Mouse (Mus musculus) hindbrain, embryonic 14.5 days (tissue): ENCODE data around the gene Nhp2. TPM values are rescaled to one million over a fixed set of nuclear protein-coding genes. Genes with fewer than 3 reads are reported as not detected.

ENCODE experiments used
- ATAC-seq: fragments of 200-750 bp; cut with Nextera tagmentation; 2 replicates; pipeline ENCODE4 v1.8.0; 2017; ENCODE audit warnings: moderate number of reproducible peaks, mild to moderate bottlenecking, moderate TSS enrichment, moderate library complexity; ENCODE audit not compliant: low FRiP score
- DNase-seq: peaks from one replicate; pipeline ENCODE4 v3.0.0-alpha.2; 2015; ENCODE audit warnings: low spot score
- H3K27ac ChIP-seq: fragments of 300-500 bp; sonication (generic); 2 replicates; pipeline ENCODE4 v1.5.1; 2014; ENCODE audit warnings: mild to moderate bottlenecking, moderate library complexity
- H3K27me3 ChIP-seq: fragments of 300-500 bp; sonication (generic); 2 replicates; pipeline ENCODE4 v1.6.1; 2014; ENCODE audit warnings: mild to moderate bottlenecking, low read length, mixed read lengths; ENCODE audit not compliant: control insufficient read depth, insufficient read depth
- H3K36me3 ChIP-seq: fragments of 300-500 bp; sonication (generic); replicated peaks from 2 replicates; pipeline ENCODE4 v1.6.1; 2014; ENCODE audit not compliant: control insufficient read depth, insufficient read depth
- H3K4me1 ChIP-seq: fragments of 300-500 bp; sonication (generic); replicated peaks from 2 replicates; pipeline ENCODE4 v1.6.1; 2014; ENCODE audit warnings: antibody characterized with exemption, low read length, mixed read lengths; ENCODE audit not compliant: control insufficient read depth, insufficient read depth
- H3K4me2 ChIP-seq: fragments of 300-500 bp; sonication (generic); replicated peaks from 2 replicates; pipeline ENCODE4 v1.6.1; 2014; ENCODE audit warnings: mild to moderate bottlenecking, moderate library complexity
- H3K4me3 ChIP-seq: fragments of 300-500 bp; sonication (generic); replicated peaks from 2 replicates; pipeline ENCODE4 v1.5.1; 2014; ENCODE audit warnings: mild to moderate bottlenecking, low read length
- H3K9ac ChIP-seq: fragments of 300-500 bp; sonication (generic); 2 replicates; pipeline ENCODE4 v1.6.1; 2014
- H3K9me3 ChIP-seq: fragments of 300-500 bp; sonication (generic); 2 replicates; pipeline ENCODE4 v1.6.1; 2016; ENCODE audit warnings: low read length; ENCODE audit not compliant: control insufficient read depth
- WGBS: fragments of 180-500 bp; shearing (Covaris S2); extraction: QIAGEN DNeasy Blood & Tissue Kit; methylation state at CpG from one replicate; pipeline ENCODE4 v1.1.7; 2014; 5-methylcytosine and 5-hydroxymethylcytosine counted together
- polyA plus RNA-seq: library from polyadenylated mRNA; unstranded; fragments of >200 nt; fragmentation: Nextera tagmentation; extraction: Ambion mirVana; gene quantifications from 2 replicates; pipeline ENCODE4 v1.2.1, GENCODE M21; 2014

Gene Nhp2
- polyA plus RNA-seq, 1 experiment from 2014 or later = 118 TPM

DNA sequence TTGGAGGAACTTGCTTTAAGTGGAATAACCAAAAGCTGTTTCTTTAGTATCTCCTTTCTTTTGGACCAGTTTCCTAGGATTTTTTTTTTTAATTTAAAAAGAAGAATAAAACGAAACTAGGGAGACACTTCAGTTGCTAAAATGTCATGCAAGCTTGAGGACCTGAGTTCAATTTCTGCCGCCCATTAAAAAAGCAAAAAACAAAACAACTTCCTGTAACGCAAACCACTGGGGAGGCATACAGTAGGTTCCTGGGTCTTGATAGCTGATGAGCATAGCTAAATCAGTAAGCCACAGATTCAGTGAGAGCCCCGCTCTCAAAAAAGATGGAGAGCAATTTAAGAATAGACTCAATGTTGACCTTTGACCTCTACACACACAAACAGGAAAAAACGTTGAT, 19.0 kb downstream of the Nhp2 start:
- Histone ChIP-seq H3K27ac (no peak overlapping the region), H3K27me3 (no peaks in the 10 kb centered on the region), H3K4me1 (peaks cover 10% of the 10 kb centered on the region), H3K4me3 (no peak overlapping the region), H3K4me2 (no peak overlapping the region), H3K9me3 (no peaks in the 10 kb centered on the region), H3K9ac (no peak overlapping the region), H3K36me3 (no peaks in the 10 kb centered on the region)
- ATAC-seq = no peak
- DNase-seq = no peak
- 74% methylated on average over 5 of the region's 5 CpGs for WGBS

DNA sequence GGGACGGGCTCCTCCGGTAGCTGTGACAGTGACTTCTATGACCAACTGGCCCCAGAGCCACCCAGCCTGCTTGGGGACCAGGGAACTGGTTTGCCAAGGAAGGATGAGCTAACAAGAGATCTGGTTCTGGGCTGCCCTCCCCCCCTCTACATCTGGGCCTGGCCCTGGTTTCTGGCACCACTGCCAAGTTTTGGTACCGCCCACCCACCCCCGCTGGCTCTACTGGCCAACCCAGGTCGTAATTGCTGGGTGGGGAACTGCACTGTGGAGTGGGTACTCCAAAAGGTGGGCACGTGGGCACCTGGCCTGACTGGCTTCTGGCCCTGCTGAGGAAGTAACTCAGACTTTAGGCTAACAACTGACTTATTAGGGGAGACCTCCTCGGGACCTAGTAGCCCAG, 21.2 kb downstream of the Nhp2 start:
- no peaks in the 10 kb centered on the region for H3K4me1 ChIP-seq
- H3K9me3 ChIP-seq = no peaks in the 10 kb centered on the region
- no peak for ATAC-seq
- no peak overlapping the region for H3K4me2 ChIP-seq
- no peak overlapping the region for H3K27ac ChIP-seq
- H3K27me3 ChIP-seq = no peaks in the 10 kb centered on the region
- no peak for DNase-seq
- no peaks in the 10 kb centered on the region for H3K36me3 ChIP-seq
- H3K4me3 ChIP-seq = no peak overlapping the region
- H3K9ac ChIP-seq = no peak overlapping the region
- WGBS = 84% methylated on average over 7 of the region's 7 CpGs

- Histone ChIP-seq H3K4me2 (no peak overlapping the region), H3K36me3 (no peaks in the 10 kb centered on the region), H3K9me3 (no peaks in the 10 kb centered on the region), H3K27ac (no peak overlapping the region), H3K4me1 (no peaks in the 10 kb centered on the region), H3K9ac (no peak overlapping the region), H3K27me3 (no peaks in the 10 kb centered on the region), H3K4me3 (no peak overlapping the region)
- ATAC-seq = no peak
- no peak for DNase-seq
- WGBS = 81% methylated on average over 9 of the region's 9 CpGs
Observed at GRCm38 (mm10) chr11:51643202-51643601, 23.7 kb downstream of the Nhp2 start.

DNA sequence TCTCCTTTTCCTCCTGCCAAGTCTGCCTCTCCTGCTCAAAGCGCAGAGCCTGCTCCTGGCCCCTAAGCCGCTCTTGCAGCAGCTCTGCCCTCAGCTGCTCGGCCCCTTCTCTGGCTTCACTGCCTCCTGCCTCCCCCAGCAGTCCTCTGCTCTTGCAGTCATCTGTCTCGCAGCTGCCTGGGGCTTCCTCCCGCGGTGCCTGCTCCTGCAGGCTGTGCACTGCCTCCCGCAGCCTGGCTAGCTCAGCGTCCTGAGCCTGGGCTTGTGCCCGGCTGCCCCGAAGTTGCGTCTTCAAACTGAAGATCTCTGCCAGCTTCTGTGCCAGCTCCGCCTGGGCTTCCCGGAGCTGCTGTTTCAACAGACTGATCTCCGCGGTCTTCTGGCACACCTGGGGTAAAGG, 24.2 kb downstream of the Nhp2 start:
- WGBS = 54% methylated on average over 15 of the region's 15 CpGs
- Histone ChIP-seq H3K9me3 (no peaks in the 10 kb centered on the region), H3K4me2 (0 out of 2 replicates have a peak overlapping the region, but pooled peaks have one; percentile 10), H3K4me3 (no peak overlapping the region), H3K27me3 (no peaks in the 10 kb centered on the region), H3K27ac (no peak overlapping the region), H3K36me3 (no peaks in the 10 kb centered on the region), H3K9ac (no peak overlapping the region), H3K4me1 (peaks cover 4% of the 10 kb centered on the region; the same call in 1 of the 2 replicates)
- no peak for ATAC-seq
- DNase-seq = no peak

DNA sequence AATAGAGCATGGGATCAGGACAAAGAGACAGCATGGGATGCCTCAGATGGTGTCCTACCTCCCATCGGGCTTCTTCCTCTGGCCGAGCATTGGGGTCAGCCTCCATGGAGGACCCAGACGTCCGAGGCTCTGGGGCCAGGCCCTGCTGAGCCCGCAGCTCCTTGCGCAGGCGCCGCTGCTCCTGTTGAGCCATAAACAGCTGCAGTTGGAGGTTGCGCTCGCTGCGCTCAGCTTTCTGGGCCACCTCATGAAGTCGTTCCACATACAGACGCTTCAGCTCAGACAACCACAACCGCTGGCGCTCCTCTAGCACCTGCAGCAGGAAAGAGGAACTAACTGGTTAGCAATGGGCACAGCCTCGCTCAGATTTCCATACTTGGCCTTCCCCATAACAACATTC, 24.7 kb downstream of the Nhp2 start:
- Histone ChIP-seq H3K4me3 (no peak overlapping the region), H3K9me3 (no peaks in the 10 kb centered on the region), H3K4me1 (peaks cover 9% of the 10 kb centered on the region), H3K27me3 (peaks cover 4% of the 10 kb centered on the region; the same call in 1 of the 2 replicates), H3K4me2 (0 out of 2 replicates have a peak overlapping the region, but pooled peaks have one; percentile 10), H3K9ac (no peak overlapping the region), H3K36me3 (no peaks in the 10 kb centered on the region), H3K27ac (no peak overlapping the region)
- ATAC-seq = no peak
- WGBS = 78% methylated on average over 16 of the region's 16 CpGs
- no peak for DNase-seq

DNA sequence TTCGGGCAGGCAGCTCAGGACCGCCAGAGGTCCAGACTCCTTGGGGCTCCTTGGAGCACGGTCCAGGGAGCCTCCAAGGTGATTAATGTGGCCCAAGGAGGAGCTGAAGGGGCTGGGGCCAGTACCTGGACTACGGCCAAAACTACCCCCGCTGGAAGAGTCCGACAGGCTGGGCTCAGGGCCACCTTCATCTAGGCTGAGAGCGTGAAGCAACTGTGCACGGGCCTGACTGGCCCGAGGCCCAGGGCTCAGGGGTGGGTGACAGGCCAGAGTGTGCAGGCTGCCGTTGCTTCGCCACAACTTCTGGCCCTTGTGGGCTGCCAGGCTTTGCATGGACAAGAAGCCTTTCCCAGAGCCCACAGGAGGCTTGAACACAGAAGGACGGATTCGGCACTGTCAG, 25.8 kb downstream of the Nhp2 start:
- DNase-seq = no peak
- Histone ChIP-seq H3K27ac (no peak overlapping the region), H3K9me3 (no peaks in the 10 kb centered on the region), H3K4me2 (no peak overlapping the region), H3K27me3 (peaks cover 14% of the 10 kb centered on the region; the same call in 1 of the 2 replicates), H3K4me3 (no peak overlapping the region), H3K36me3 (no peaks in the 10 kb centered on the region), H3K9ac (no peak overlapping the region), H3K4me1 (peaks cover 20% of the 10 kb centered on the region)
- ATAC-seq = no peak
- 71% methylated on average over 13 of the region's 13 CpGs for WGBS

DNA sequence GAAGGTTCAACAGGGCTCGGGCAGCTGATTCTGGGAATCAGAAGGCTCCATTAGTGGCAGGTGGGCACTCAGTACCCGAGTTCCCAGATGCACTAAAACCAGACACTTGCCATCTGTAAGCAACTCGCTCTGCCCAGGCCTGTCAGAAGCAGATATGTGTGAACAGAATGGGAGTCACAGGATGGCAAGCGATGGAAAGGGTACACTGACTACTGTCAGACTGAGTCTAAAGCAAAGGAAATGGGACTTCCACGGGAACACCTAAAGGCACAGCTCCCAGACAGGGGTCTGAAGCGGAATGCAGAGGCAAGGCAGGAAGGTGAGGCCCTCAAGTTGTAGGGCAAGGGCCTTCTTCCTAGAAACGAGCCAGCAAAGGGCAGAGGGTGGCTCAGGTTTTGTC, 26.7 kb downstream of the Nhp2 start:
- WGBS = 86% methylated on average over 7 of the region's 7 CpGs
- DNase-seq (no peak), ATAC-seq (no peak)
- Histone ChIP-seq H3K4me3 (no peak overlapping the region), H3K36me3 (no peaks in the 10 kb centered on the region), H3K4me1 (peaks cover 23% of the 10 kb centered on the region), H3K27ac (no peak overlapping the region), H3K27me3 (peaks cover 14% of the 10 kb centered on the region; the same call in 1 of the 2 replicates), H3K9ac (no peak overlapping the region), H3K4me2 (no peak overlapping the region), H3K9me3 (no peaks in the 10 kb centered on the region)

DNA sequence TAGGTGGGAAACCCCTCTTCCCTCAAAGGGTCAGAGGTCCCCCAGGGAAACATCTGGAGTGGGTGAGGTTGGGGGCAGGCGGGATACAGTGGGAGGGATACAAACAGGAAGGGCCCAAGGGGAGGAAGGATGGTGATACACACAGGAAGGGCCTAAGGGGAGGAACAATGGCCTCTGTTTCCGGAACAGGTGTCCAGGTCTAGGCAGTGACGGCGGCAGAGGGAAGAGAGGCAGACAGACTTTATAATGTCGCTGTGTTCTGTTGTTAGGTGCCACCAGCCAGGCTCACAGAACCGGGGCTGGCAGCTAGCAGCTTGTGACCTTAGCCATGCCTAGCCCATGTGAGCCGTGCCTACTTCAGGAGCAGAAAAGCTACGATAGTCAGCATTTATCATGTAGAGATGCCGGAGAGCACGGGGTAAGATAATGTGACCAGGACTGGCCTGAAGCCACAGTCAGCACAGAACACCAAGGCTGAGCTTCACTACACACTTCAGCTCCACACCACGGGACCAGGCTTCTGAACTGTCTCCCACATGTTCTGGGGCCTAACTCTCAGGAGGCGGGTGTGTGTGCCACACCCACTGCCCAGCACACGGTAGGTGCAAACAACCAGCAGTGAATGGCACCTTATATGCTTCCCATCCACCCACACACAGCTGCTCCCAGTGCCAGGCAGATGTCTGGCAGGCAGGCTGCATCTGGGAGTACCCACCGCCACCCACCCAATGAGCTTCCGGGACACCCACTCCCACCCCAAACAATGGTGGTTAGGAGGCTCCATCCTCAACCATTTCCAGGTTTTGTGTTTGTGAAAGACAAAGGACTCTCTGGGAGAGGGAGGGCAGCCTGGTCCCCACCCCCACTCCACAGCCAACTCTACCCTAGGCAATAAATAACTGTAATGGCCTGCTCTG, 27.5 kb downstream of the Nhp2 start:
- Histone ChIP-seq H3K36me3 (no peaks in the 10 kb centered on the region), H3K4me2 (no peak overlapping the region), H3K9me3 (no peaks in the 10 kb centered on the region), H3K27me3 (peaks cover 17% of the 10 kb centered on the region; the same call in 1 of the 2 replicates), H3K9ac (no peak overlapping the region), H3K4me1 (peaks cover 23% of the 10 kb centered on the region), H3K4me3 (no peak overlapping the region), H3K27ac (peak overlapping the region; percentile 27)
- DNase-seq (no peak), ATAC-seq (no peak)
- 77% methylated on average over 15 of the region's 15 CpGs for WGBS

- Histone ChIP-seq H3K27ac (peak overlapping the region; percentile 21), H3K9ac (peak overlapping the region; percentile 77; the same call in 1 of the 2 replicates), H3K9me3 (no peaks in the 10 kb centered on the region), H3K27me3 (peaks cover 18% of the 10 kb centered on the region; the same call in 1 of the 2 replicates), H3K4me1 (peaks cover 23% of the 10 kb centered on the region), H3K36me3 (no peaks in the 10 kb centered on the region), H3K4me3 (peak overlapping the region; percentile 67; the same call in 1 of the 2 replicates), H3K4me2 (peak overlapping the region; percentile 94)
- 4% methylated on average over 3 of the region's 3 CpGs for WGBS
- ATAC-seq (peak; percentile 25; the same call in 1 of the 2 replicates), DNase-seq (no peak)
Observed at GRCm38 (mm10) chr11:51648566-51648965, 29.0 kb downstream of the Nhp2 start.
